Mouse (Mus musculus) cortical plate, adult 2 months (tissue): ENCODE results near the gene Pde2a.

Source experiments
- CTCF ChIP-seq: fragments of 200-500 bp; IDR thresholded peaks from 2 replicates; pipeline ENCODE4 v1.5.1; 2011; ENCODE audit warnings: mild to moderate bottlenecking, control low read depth, low read length; ENCODE audit not compliant: insufficient read depth; ENCODE audit errors: extremely low read depth
- POLR2A ChIP-seq: fragments of 200-500 bp; IDR thresholded peaks from 2 replicates; pipeline ENCODE4 v1.6.1; 2011; ENCODE audit warnings: mild to moderate bottlenecking, low read length, control low read depth; ENCODE audit not compliant: insufficient read depth; ENCODE audit errors: extremely low read depth

- TF ChIP-seq CTCF (no peak), POLR2A (no peak)
Observed at GRCm38 (mm10) chr7:101481872-101482498, 60.5 kb downstream of the Pde2a start.
